Mouse (Mus musculus): Measurements from ENCODE around the gene Pi4ka.

Pi4ka gene

DNA sequence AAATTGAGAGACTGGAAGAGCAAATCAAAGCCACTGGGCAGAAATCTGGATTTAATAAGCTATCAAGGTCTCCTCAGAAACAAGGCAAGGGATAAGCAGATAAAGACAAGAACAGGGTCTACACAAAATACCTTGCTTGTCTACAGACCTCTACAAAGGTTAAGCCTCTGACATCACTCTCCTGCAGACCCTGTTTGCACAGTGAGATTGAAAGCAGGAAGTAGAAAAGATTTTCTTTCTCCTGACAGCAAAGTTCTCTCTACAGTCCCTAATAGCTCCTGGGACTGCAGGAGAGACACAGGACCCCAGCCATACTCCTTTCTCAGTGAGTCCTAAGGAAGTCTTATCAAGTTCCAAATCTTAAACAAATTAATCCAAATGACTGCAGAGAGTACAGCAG lies 71.5 kb downstream of the Pi4ka start:
- no peak for DNase-seq

GRCm38 (mm10) chr16:17331855-17332254 lies 74.3 kb downstream of the Pi4ka start:
- DNase-seq, result no peak

DNA sequence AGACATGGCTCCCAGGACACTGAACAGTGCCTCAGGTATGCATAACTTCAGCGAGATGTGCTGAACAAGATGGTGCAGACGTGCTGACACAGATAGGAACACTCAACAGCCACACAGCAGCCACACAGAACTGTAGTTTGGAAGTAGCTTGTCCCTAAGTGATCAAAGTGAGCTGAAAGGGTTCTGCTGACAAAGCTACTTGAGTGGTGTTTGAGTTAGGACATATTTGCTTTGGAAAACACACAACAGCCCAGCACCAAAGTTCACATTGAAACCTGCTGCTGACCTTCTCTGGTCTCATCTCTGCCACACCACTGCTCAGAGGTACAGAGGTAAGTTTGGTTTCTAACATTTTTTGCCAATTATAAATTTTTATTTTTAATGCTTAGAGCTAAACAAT lies 75.0 kb downstream of the Pi4ka start, which contains the start of gene Serpind1:
Gene Serpind1 (plus strand): TSS at position 256 of the 400 bp plus-strand sequence.
- no peak for DNase-seq

- no peak for DNase-seq
These were observed 76.1 kb downstream of the Pi4ka start for GRCm38 (mm10) chr16:17329848-17330570.

- DNase-seq, result no peak
These were observed 80.0 kb downstream of the Pi4ka start for GRCm38 (mm10) chr16:17326064-17326463.

- no peak for DNase-seq
These were observed 81.4 kb downstream of the Pi4ka start for GRCm38 (mm10) chr16:17324745-17325144.

DNA sequence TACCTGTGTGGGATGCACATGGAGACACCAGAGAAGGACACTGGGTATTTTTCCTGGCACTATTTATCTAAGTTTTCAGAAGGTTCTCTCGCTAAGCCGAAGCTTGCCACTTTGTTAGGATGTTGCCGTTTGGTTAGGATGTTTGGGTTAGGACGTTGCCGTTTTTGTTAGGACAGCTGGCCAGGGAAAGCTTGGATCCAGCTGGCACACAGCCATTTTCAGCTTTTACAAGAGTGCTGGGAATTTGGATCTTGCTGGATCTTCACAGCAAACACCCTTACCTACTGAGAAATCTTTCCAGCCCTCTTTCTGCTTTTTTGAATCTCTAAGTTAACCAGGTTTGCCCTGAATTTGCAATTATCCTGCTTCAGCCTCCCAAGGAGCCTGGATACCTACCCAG lies 84.6 kb downstream of the Pi4ka start:
- DNase-seq, result peak in 1 of 2 experiments; percentile 29

GRCm38 (mm10) chr16:17316554-17316953 lies 89.6 kb downstream of the Pi4ka start:
- no peak for DNase-seq

DNA sequence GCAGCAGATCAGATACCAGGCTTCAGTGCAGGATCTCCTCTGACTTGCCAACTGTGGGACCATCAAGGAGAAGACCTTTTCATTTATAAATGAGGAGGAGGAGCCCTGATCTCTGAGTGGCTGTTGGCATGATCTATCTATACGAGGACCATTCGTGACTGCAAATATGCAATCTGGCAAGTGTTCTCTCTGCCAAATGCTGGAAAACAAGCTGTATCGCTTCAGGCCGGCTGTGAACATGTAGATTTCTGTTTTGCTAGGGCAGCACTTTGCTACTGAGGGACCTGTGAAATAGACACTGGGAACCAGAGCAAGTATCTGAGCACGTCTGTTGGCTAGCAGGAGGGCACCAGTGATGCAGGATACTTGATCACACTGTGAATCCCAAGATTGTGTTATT lies 93.6 kb downstream of the Pi4ka start:
- no peak for DNase-seq

DNA sequence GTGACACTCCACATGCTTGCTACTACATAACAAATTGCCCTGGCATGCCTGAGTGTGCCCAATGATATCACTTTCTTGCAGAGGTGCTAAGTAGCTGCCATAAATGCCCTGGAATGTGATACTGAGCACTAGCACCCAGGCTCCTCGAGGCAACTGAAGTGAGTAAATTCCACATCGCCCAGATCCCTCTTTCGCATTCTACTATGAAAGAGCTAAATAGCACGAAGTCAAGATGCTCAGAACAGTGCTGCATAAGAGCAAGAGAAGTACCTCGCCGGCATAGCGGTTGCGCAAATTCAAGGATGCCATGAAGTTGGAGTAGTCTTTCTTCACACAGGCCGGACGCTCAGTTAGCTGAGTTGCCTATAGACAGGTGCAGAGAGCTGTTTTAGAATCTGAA lies 97.1 kb downstream of the Pi4ka start:
- no peak for DNase-seq

DNA sequence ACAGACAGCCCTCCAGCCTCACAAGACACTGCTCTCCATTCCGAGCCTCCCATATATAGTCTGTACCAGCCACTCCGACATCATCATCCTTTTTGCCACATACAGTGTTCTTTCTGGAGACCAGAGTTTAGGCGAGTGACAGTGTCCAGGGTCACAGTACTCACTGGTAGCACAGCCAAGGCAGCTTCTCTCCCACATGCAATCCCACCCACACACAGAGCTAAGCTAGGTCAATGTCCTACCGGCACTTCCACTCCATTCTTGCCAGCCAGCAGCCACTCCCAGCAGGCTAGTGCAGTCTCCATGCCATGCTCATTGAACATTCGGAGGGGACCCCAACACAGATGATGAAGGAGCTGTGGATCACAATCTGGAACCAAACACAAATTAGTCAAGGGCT lies 98.7 kb downstream of the Pi4ka start:
- no peak for DNase-seq

DNA sequence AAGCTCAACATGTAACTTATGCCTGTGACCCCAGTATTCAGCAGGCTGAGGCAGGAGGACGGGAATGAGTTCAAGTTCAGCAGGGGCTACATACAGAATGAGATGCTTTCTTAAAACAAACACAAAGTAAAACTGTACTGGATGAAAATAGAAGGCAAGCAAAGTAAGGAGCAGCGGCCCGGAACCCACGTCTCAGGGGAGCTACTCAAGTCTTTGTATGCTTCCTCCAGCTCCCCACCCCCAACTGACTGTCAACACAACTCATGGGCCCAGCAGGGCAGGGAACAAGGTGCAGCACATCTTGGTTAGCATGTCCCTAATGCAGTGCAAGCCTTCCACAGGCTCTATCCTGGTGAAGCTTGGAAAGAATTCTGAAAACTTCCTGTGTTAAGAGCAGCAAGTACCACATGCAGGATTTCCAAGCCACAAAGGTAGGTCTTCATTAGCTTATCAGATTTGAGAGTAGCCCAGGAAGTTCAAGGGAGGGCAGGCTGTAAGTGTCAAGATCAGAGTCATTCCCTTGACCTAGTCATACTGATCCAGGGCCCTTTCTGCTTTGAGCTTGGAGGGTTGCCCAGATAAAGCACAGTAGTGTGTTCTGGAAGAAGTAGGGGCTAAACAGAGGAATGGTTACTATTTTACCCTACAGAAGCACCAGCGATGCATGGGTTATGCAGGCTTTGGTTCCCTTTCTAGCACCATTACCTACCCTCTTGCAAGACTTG lies 102.4 kb downstream of the Pi4ka start:
- no peak for DNase-seq

GRCm38 (mm10) chr16:17300818-17301217 lies 105.3 kb downstream of the Pi4ka start:
- DNase-seq, result no peak

DNA sequence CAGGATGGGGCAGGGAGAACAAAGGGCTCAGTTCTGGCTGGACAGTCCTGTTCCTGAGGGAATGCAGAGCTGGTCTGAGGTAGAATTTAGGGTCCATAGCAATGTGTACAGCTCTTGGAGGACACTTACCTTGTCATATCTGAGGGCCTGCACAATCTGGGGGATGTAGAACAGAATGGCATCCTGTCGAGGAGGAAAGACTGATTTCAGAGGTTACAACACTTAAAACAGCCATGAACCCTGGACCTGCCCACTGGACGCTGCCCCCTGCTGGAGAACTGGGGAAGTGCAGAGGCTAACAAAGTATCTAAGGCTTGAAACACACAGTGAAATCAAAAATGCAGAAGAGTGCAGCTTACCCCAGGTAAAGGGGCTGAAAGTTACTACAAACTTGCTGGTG lies 113.4 kb downstream of the Pi4ka start:
- DNase-seq, result peak; percentile 76 to 87

DNA sequence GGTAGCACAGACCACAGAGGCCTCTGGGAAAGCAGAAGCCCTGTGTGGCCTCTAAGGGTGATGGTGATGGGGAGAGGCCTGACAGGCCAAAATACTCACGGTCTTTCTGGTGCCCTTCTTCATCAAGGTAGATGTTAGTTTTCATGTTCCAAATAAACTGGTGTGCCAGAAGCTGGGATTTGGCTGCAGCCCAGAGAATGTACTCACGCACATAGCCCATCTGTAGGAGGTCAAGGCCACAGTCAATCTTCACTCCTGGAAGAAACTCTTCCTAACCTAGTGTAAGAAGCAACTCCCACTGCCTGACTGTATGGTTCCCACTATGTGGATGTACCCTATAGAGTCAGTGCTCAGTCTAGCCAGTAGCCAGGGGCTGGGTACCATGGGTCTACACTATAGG lies 115.1 kb downstream of the Pi4ka start:
- DNase-seq, result no peak

- no peak for DNase-seq
These were observed 119.0 kb downstream of the Pi4ka start for GRCm38 (mm10) chr16:17287103-17287502.

DNA sequence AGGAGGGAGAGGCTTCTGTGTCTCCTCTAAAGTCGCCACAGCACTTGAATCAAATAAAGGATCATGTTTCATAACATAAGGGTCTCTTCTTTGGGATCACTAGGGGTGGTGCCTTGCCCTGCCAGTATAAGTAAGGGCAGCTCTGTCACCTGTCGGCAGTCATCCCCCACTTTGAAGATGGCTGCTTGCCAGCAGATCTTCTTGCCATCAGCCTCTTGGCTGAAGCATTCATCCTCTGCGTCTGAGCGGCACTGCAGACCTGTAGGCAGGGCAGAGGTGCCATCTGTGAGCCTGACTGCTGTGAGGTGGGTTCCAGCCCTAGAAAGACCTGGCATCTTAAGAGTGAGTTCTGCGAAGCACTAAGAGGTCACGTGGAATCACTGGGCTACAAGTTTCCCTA lies 123.0 kb downstream of the Pi4ka start:
- DNase-seq, result peak; percentile 34 to 58

- DNase-seq, result no peak
These were observed 125.6 kb downstream of the Pi4ka start for GRCm38 (mm10) chr16:17280471-17280870.

DNA sequence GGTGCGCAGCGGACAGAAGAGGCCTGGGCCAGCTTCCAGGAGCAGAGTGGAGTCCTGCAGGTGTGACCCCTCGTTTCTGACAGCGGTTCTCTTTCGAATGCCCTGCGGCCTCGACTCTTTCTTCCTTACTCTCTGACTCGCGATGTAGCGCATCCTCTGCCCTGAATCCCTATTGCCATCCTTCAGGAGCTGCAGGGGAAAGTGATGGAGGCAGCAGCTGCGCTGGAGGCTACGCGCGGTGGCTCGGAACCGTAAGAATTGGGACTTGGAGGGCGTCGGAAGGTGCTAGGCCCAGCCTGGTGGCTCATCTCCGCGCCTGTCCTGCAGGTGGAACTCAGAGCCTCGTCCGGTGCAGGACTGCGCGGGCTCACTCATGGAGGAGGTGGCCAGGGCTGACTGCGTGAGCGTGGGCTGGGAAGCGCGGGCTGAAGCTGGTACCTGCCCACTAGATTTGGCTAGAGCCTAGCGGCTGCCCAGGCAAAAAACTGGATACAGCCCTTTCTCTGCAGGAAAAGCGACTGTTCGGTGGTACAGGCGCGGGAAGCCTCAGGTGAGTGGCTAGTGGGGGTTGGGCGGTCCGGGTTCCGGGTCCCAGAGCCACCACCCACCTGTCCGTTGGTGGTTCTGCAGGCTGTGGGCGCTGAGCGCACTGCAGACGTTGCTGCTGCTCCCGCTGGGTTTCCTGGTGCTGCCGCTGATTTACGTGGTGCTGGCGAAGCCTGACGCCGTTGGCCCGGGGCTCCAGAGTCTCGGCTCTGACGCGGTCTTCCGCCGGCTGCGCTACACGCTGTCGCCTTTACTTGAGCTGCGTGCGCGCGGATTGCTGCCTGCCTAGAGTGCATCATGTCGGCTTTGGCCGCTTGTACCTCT lies 128.5 kb downstream of the Pi4ka start:
- DNase-seq, result peak; percentile 45 to 50

DNA sequence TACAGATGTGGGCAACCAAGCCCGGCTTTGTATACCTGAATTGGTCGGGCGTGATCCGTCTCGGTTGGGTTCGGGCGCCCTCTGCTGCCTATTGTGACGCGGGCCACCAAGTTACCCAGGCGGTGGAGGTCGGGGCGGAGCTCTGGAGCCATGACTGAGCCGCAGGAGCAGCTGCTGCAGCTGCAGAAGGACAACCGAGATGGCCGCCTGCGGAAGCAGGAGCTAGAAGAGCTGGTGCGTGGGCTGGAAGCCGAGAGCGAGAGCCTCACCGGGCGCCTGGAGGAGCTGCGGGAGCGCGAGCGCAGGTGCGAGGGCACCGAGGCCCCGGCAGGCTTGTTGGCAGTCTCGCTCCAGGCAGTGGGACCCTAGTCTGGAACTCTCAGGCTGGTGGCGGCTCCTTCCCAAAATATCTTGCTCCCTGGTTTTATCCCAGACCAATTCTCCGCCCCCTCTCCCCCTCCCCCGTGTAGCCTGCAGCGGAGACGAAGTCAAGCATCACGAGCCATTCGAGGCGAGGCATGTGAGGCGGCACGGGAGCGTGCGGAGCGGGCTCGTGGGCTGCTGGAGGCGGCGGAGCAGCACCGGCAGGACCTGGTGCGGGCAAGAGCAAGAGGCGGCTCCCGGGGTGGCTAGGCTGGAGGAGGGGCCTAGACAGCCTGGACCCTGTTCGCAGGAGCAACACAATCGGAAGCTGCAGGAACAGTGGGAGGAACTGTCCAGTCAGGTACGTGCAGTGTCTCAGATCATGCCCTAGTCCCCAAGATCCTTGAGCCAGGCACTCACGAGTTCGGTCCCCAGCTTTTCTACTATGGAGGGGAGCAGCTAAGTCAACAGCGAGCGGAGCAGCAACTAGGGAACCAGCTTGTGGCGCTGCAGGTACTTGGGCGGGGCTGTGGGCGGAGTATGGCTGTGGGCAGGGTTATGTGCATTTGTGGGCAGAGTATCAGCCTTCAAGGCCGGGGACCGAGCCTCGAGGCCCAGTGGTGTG lies 129.7 kb downstream of the Pi4ka start:
- peak; percentile 92 to 95 for DNase-seq

DNA sequence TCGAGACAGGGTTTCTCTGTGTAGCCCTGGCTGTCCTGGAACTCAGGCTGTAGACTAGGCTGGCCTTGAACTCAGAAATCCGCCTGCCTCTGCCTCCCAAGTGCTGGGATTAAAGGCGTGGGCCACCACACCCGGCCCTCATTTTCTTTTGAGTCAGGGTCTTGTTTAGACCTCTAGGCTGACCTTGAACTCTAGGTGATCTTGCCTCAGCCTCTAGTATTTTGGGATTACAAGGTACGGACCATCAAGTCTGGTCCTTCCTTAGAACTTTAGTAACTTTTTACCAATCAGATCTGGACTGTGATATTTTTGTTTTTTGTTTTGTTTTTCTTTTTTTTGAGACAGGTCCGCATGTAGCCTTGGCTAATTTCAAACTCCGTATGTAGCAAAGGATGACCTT lies 130.4 kb downstream of the Pi4ka start, which contains the start of gene Tmem191c:
Gene Tmem191c (plus strand): TSS at position 357 of the 400 bp plus-strand sequence.
- no peak for DNase-seq

GRCm38 (mm10) chr16:17271856-17272255 lies 134.3 kb downstream of the Pi4ka start:
- DNase-seq, result no peak

All from cerebellum, postnatal 25 days (tissue).